Mouse (Mus musculus): ENCODE results near the gene Ankrd28. TPM values are rescaled to one million over a fixed set of nuclear protein-coding genes. Genes with fewer than 3 reads are reported as not detected.
A peak's percentile ranks its signal among the peaks of the same experiment; 100 is the strongest.

Ankrd28 gene
- polyA plus RNA-seq, 1 experiment from 2014 or later: 7.9 TPM

DNA sequence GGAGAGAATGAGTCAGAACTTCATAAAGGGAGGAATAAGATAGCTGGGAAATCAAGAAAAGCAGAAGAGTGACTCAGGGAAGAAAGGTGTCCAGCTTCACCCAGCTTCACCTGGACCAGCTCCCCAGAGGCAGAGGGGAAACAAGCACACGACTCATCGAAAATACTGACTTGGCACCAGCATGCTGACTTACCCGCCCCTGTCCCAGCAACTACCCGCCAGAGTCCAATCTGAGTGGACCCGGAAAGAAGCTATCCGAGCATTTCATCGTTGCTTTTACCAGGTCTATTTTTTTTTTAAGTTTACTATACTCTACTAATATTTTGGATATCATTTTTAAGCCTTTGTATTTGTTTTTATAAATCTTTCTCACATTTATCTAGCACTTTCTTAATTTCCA, 29.5 kb downstream of the Ankrd28 start:
- no peak overlapping the region for H3K4me3 ChIP-seq (ENCODE audit: low read depth, low read length)
- no peak for ATAC-seq (replicated peaks; ENCODE audit: insufficient number of reproducible peaks, low FRiP score, low TSS enrichment)
- no peaks in the 10 kb centered on the region for H3K9me3 ChIP-seq (replicated peaks; ENCODE audit: control insufficient read depth, low read length)
- H3K4me1 ChIP-seq (ENCODE audit: control insufficient read depth, insufficient read depth, low read length): peaks cover 6% of the 10 kb centered on the region; the same call in 1 of the 2 replicates
- no peak overlapping the region for H3K27ac ChIP-seq (ENCODE audit: low read depth, low read length)
- H3K36me3 ChIP-seq (ENCODE audit: control insufficient read depth, insufficient read depth, low read length): no peaks in the 10 kb centered on the region
- 88% methylated on average over 7 of the region's 7 CpGs for WGBS (ENCODE audit: insufficient replicate concordance)
- H3K4me2 ChIP-seq: no peak overlapping the region
- H3K27me3 ChIP-seq (ENCODE audit: control insufficient read depth, insufficient read depth, low read length): no peaks in the 10 kb centered on the region
- H3K9ac ChIP-seq (ENCODE audit: low read depth, low read length): no peak overlapping the region

- Histone ChIP-seq H3K9me3 (replicated peaks; ENCODE audit: control insufficient read depth, low read length) (no peaks in the 10 kb centered on the region), H3K27ac (ENCODE audit: low read depth, low read length) (no peak overlapping the region), H3K4me1 (ENCODE audit: control insufficient read depth, insufficient read depth, low read length) (peaks cover 6% of the 10 kb centered on the region; the same call in 1 of the 2 replicates), H3K27me3 (ENCODE audit: control insufficient read depth, insufficient read depth, low read length) (no peaks in the 10 kb centered on the region), H3K9ac (ENCODE audit: low read depth, low read length) (no peak overlapping the region), H3K4me2 (no peak overlapping the region), H3K4me3 (ENCODE audit: low read depth, low read length) (no peak overlapping the region), H3K36me3 (ENCODE audit: control insufficient read depth, insufficient read depth, low read length) (no peaks in the 10 kb centered on the region)
- WGBS (ENCODE audit: insufficient replicate concordance): 82% methylated on average over 5 of the region's 5 CpGs
- ATAC-seq (replicated peaks; ENCODE audit: insufficient number of reproducible peaks, low FRiP score, low TSS enrichment): no peak
Observed at GRCm38 (mm10) chr14:31800446-31800845, 30.0 kb downstream of the Ankrd28 start.

- no peak overlapping the region for H3K27ac ChIP-seq (ENCODE audit: low read depth, low read length)
- no peaks in the 10 kb centered on the region for H3K9me3 ChIP-seq (replicated peaks; ENCODE audit: control insufficient read depth, low read length)
- 73% methylated on average over 10 of the region's 10 CpGs for WGBS (ENCODE audit: insufficient replicate concordance)
- no peak overlapping the region for H3K9ac ChIP-seq (ENCODE audit: low read depth, low read length)
- no peak for ATAC-seq (replicated peaks; ENCODE audit: insufficient number of reproducible peaks, low FRiP score, low TSS enrichment)
- peaks cover 4% of the 10 kb centered on the region; the same call in 1 of the 2 replicates for H3K4me1 ChIP-seq (ENCODE audit: control insufficient read depth, insufficient read depth, low read length)
- H3K27me3 ChIP-seq (ENCODE audit: control insufficient read depth, insufficient read depth, low read length): no peaks in the 10 kb centered on the region
- H3K4me2 ChIP-seq: no peak overlapping the region
- no peak overlapping the region for H3K4me3 ChIP-seq (ENCODE audit: low read depth, low read length)
- H3K36me3 ChIP-seq (ENCODE audit: control insufficient read depth, insufficient read depth, low read length): no peaks in the 10 kb centered on the region
Observed at GRCm38 (mm10) chr14:31798937-31799336, 31.5 kb downstream of the Ankrd28 start.

- Histone ChIP-seq H3K9ac (ENCODE audit: low read depth, low read length) (no peak overlapping the region), H3K9me3 (replicated peaks; ENCODE audit: control insufficient read depth, low read length) (no peaks in the 10 kb centered on the region), H3K27ac (ENCODE audit: low read depth, low read length) (no peak overlapping the region), H3K36me3 (ENCODE audit: control insufficient read depth, insufficient read depth, low read length) (no peaks in the 10 kb centered on the region), H3K4me1 (ENCODE audit: control insufficient read depth, insufficient read depth, low read length) (no peaks in the 10 kb centered on the region), H3K4me2 (no peak overlapping the region), H3K27me3 (ENCODE audit: control insufficient read depth, insufficient read depth, low read length) (no peaks in the 10 kb centered on the region), H3K4me3 (ENCODE audit: low read depth, low read length) (no peak overlapping the region)
- no peak for ATAC-seq (replicated peaks; ENCODE audit: insufficient number of reproducible peaks, low FRiP score, low TSS enrichment)
- 40% methylated on average over 1 of the region's 1 CpGs for WGBS (ENCODE audit: insufficient replicate concordance)
Observed at GRCm38 (mm10) chr14:31795535-31795934, 34.9 kb downstream of the Ankrd28 start.

DNA sequence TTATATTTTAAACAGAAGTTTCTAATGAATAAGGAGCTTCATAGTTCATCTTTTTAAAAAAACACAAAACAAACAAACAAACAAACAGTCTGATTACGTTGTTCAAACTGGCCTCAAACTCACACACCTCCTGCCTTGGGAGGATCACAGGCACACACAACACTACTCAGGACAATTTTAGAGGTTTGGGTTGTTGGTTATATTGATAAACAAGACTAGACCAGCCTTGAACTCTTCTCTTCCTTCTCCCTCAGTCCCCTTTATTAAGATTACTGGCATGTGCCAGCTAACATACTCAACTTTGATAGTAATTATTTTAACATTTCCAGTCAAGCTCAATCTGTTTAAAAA, 35.7 kb downstream of the Ankrd28 start:
- ATAC-seq (replicated peaks; ENCODE audit: insufficient number of reproducible peaks, low FRiP score, low TSS enrichment): no peak
- whole genome bisulfite sequencing (ENCODE audit: insufficient replicate concordance): 51% methylated on average over 1 of the region's 1 CpGs
- H3K9me3 ChIP-seq (replicated peaks; ENCODE audit: control insufficient read depth, low read length): no peaks in the 10 kb centered on the region
- no peak overlapping the region for H3K27ac ChIP-seq (ENCODE audit: low read depth, low read length)
- H3K9ac ChIP-seq (ENCODE audit: low read depth, low read length): no peak overlapping the region
- no peaks in the 10 kb centered on the region for H3K4me1 ChIP-seq (ENCODE audit: control insufficient read depth, insufficient read depth, low read length)
- no peak overlapping the region for H3K4me2 ChIP-seq
- no peaks in the 10 kb centered on the region for H3K36me3 ChIP-seq (ENCODE audit: control insufficient read depth, insufficient read depth, low read length)
- H3K27me3 ChIP-seq (ENCODE audit: control insufficient read depth, insufficient read depth, low read length): no peaks in the 10 kb centered on the region
- H3K4me3 ChIP-seq (ENCODE audit: low read depth, low read length): no peak overlapping the region

- no peaks in the 10 kb centered on the region for H3K36me3 ChIP-seq (ENCODE audit: control insufficient read depth, insufficient read depth, low read length)
- no peak overlapping the region for H3K4me3 ChIP-seq (ENCODE audit: low read depth, low read length)
- WGBS (ENCODE audit: insufficient replicate concordance): 65% methylated on average over 4 of the region's 4 CpGs
- no peak overlapping the region for H3K27ac ChIP-seq (ENCODE audit: low read depth, low read length)
- peak; percentile 59; the same call in 1 of the 2 replicates for ATAC-seq (replicated peaks; ENCODE audit: insufficient number of reproducible peaks, low FRiP score, low TSS enrichment)
- no peaks in the 10 kb centered on the region for H3K9me3 ChIP-seq (replicated peaks; ENCODE audit: control insufficient read depth, low read length)
- no peak overlapping the region for H3K9ac ChIP-seq (ENCODE audit: low read depth, low read length)
- no peak overlapping the region for H3K4me2 ChIP-seq
- H3K27me3 ChIP-seq (ENCODE audit: control insufficient read depth, insufficient read depth, low read length): no peaks in the 10 kb centered on the region
- H3K4me1 ChIP-seq (ENCODE audit: control insufficient read depth, insufficient read depth, low read length): no peaks in the 10 kb centered on the region
Observed at GRCm38 (mm10) chr14:31793979-31794775, 36.3 kb downstream of the Ankrd28 start.

- Histone ChIP-seq H3K4me2 (no peak overlapping the region), H3K27me3 (ENCODE audit: control insufficient read depth, insufficient read depth, low read length) (no peaks in the 10 kb centered on the region), H3K36me3 (ENCODE audit: control insufficient read depth, insufficient read depth, low read length) (no peaks in the 10 kb centered on the region), H3K4me1 (ENCODE audit: control insufficient read depth, insufficient read depth, low read length) (peaks cover 5% of the 10 kb centered on the region; the same call in 1 of the 2 replicates), H3K9ac (ENCODE audit: low read depth, low read length) (no peak overlapping the region), H3K27ac (ENCODE audit: low read depth, low read length) (no peak overlapping the region; the same call in 1 of the 2 replicates), H3K9me3 (replicated peaks; ENCODE audit: control insufficient read depth, low read length) (no peaks in the 10 kb centered on the region), H3K4me3 (ENCODE audit: low read depth, low read length) (no peak overlapping the region)
- 27% methylated on average over 1 of the region's 1 CpGs for WGBS (ENCODE audit: insufficient replicate concordance)
- ATAC-seq (replicated peaks; ENCODE audit: insufficient number of reproducible peaks, low FRiP score, low TSS enrichment): no peak
Observed at GRCm38 (mm10) chr14:31790797-31791196, 39.7 kb downstream of the Ankrd28 start.

DNA sequence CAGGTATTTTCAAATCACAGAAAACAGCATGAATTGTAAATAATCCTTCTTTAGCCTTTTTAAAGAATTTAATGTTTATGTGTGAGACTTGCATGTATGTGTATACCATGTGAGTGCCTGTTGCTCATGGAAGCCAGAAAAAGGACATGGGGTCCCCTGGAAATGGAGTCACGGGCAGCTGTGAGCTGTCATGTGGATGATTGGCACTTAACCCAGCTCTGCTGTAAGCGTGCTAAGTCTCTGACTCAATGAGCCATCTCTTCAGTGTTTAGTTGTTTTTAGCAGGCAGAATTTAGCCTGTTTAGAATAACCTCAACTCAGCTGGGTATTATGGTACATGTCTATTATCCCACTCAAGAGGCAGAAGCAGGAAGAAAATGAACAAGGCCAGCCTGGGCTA, 43.5 kb downstream of the Ankrd28 start:
- H3K4me1 ChIP-seq (ENCODE audit: control insufficient read depth, insufficient read depth, low read length): peaks cover 5% of the 10 kb centered on the region
- H3K4me2 ChIP-seq: no peak overlapping the region
- ATAC-seq (replicated peaks; ENCODE audit: insufficient number of reproducible peaks, low FRiP score, low TSS enrichment): no peak
- H3K27me3 ChIP-seq (ENCODE audit: control insufficient read depth, insufficient read depth, low read length): no peaks in the 10 kb centered on the region
- H3K9me3 ChIP-seq (replicated peaks; ENCODE audit: control insufficient read depth, low read length): no peaks in the 10 kb centered on the region
- WGBS (ENCODE audit: insufficient replicate concordance): 51% methylated on average over 2 of the region's 2 CpGs
- no peak overlapping the region for H3K27ac ChIP-seq (ENCODE audit: low read depth, low read length)
- H3K36me3 ChIP-seq (ENCODE audit: control insufficient read depth, insufficient read depth, low read length): no peaks in the 10 kb centered on the region
- H3K4me3 ChIP-seq (ENCODE audit: low read depth, low read length): no peak overlapping the region
- H3K9ac ChIP-seq (ENCODE audit: low read depth, low read length): no peak overlapping the region

DNA sequence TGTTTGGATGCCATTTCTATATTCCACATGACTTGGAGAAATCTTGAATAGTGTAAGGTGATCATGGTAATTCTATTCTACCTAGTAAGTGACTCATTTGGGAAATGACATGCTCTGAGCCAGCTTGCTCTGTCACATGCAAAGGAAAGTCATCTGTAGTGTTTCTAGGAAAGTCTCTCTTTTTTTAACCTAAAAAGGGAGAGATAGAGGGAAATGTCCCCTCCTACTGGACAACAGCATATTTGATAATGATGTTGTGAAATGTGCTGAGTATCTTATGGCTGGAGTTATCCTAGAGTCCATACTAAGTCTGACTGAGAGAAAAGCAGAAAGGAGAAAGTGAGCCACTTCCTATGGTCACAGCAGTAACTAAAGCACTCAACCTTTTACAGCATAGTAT, 44.8 kb downstream of the Ankrd28 start:
- Histone ChIP-seq H3K4me1 (ENCODE audit: control insufficient read depth, insufficient read depth, low read length) (peaks cover 17% of the 10 kb centered on the region), H3K9ac (ENCODE audit: low read depth, low read length) (no peak overlapping the region), H3K4me2 (no peak overlapping the region), H3K36me3 (ENCODE audit: control insufficient read depth, insufficient read depth, low read length) (no peaks in the 10 kb centered on the region), H3K4me3 (ENCODE audit: low read depth, low read length) (no peak overlapping the region), H3K27me3 (ENCODE audit: control insufficient read depth, insufficient read depth, low read length) (no peaks in the 10 kb centered on the region), H3K27ac (ENCODE audit: low read depth, low read length) (no peak overlapping the region), H3K9me3 (replicated peaks; ENCODE audit: control insufficient read depth, low read length) (no peaks in the 10 kb centered on the region)
- ATAC-seq (replicated peaks; ENCODE audit: insufficient number of reproducible peaks, low FRiP score, low TSS enrichment): no peak
